Mouse (Mus musculus): ENCODE measurements around the gene Ccdc144b. TPM values are rescaled to one million over a fixed set of nuclear protein-coding genes. Genes with fewer than 3 reads are reported as not detected.

Gene Ccdc144b
- not detected for polyA plus RNA-seq (2017; shearing (Covaris generic))

DNA sequence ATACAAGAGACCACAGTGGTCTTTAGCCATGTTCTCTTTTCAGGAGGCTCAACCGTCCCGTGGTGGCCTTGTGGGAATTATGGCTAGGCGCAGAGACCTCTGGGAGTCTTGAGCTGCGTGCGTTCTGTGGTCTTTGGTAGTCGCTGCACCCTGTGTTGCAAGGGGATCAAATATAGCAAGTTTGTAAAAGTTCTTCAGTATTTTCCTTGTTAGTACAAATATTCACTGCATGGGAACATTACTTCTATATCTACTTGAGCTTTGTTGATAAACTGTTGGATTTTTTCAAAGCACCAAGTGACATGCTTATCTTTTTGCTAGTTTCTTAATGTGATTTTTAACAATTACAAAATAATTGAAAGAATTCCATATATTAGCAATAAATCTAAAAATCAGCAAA is at the start of gene Ccdc144b:
Gene Ccdc144b, minus strand, starts transcription at position 101 of the 400 bp plus-strand sequence.
- no peak for ATAC-seq

- no peak for ATAC-seq
Measured at GRCm38 (mm10) chr3:36095371-36095770, 42.0 kb upstream of the Ccdc144b start.

GRCm38 (mm10) chr3:36087591-36087990 is 34.2 kb upstream of the Ccdc144b start:
- ATAC-seq: no peak

DNA sequence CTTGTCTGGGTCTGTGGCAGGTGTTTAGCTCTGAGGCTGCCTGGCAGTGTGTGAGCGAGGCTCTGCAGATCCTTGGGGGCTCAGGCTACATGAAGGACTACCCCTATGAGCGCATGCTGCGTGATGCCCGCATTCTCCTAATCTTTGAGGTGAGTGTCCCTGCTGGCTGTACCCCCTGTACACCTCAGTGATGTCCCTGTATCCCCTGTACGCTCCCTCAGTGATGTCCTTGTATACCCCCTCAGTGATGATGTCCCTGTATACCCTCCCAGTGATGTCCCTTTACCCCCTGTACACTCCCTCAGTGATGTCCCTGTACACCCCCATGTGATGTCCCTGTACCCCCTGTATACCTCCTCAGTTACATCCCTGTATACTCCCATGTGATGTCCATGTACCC is 32.0 kb upstream of the Ccdc144b start:
- no peak for ATAC-seq

- no peak for ATAC-seq
Measured at GRCm38 (mm10) chr3:36083381-36083780, 30.0 kb upstream of the Ccdc144b start.

DNA sequence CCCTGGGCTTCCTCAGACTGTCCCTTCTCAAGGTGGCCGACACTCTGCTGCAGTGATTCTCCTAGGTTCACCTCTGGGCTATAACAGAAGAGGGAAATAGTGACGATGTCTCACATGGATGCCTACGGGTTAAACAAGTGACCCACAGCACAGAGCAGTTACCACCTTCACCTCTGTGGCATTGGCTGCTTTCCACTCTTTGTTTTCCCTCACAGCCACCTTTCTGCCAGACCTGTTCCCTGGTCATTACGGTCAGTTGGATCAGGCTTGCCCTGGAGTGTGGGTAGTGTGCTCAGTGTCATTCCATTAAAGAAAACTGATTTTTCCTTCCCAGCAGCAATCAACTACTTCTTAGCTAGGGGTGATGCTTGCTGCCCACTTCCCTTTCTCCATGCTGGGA is 29.5 kb upstream of the Ccdc144b start:
- ATAC-seq: no peak

GRCm38 (mm10) chr3:36080741-36081140 is 27.4 kb upstream of the Ccdc144b start:
- ATAC-seq: no peak

DNA sequence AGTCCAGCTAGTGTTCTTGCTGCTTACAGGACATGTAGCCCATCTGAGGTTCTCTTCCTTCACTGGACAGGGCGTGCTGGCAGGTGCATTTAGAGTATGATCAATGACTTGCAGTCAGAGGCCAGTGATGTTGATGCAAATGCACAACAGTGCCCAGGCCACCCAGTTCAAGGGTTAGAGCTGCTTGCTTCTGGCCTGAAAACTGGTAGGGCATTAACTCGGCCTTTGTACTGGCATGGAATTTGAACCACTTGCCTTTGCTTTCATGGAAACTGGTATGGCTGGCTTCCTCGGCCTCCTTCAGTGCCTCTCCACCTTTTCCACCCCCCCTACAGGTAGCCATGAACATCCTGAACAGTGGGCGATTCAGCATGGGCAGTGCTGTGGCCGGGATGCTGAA is 26.5 kb upstream of the Ccdc144b start:
- no peak for ATAC-seq

DNA sequence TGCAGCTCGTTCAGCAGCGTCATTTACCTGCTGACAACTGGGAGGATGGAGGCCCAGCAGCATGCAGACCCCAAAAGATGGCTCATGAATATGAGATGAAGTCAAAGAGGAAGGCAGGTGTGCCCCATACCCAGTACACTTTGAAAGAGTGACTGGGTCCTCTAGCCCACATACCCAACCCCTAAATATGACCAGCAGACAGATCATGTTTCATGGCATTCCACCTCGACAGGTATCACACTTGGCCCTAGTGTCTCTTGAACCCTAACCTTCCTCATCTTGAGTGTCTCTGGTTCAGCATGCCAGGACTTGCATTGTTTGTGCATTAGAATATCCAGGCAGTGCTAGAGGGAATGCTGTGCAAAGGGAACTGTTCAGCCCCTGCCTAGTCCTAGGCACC is 24.0 kb upstream of the Ccdc144b start:
- ATAC-seq: no peak

DNA sequence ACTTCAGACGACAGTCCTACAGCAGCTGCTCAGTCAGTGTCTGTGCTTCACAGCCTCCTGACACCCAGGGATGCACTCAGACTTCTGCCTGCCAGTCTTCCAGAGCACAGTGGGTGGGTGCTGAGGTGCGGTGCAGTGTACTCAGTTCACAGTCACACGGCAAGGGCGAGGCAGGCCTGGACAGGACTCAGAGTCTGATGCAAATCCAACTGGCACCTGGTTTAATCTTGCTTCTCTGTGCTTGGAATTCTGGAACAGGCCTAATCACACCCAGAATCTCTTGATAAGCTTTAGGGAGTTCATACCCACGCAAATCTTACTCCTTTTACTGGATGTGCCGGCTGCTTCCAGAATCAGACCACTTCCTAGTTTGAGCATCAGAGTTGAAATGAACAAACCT is 22.1 kb upstream of the Ccdc144b start:
- no peak for ATAC-seq

DNA sequence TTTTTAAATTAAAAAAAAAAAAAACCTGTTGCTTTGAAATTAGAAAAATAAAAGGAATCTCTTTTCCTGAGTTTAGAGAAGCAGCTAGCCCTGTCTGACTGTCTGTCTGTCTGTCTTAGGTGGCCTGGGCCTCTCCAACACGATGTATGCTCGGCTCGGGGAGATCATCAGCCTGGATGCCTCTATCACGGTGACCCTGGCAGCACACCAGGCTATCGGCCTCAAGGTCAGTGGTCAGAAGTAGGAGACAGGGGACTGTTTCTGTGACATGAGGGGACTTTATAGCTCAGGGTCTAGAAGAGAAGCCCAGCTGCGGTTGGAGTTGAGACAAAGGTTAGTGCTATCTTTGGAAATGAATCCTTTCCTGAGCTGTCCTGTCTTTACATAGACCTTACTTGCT is 20.9 kb upstream of the Ccdc144b start:
- ATAC-seq: no peak

DNA sequence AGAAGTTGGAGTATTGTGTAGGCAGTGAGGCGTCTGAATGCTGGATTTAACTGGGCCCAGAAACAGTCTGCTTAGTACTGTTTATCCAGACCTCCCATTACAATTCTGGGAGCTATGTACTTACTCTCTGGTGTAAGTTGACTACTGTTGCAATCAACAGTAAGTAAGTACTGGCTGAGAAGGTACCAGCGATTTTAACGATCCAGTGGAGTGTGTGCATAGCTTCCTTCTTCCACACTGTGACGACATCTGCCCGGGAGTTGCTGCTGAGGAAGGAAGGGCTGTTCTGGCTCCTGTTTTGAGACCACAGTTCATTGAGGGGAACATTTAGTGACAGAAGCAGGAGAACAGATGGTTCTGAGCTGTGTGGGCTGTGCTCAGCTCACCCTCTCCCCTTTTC is 17.7 kb upstream of the Ccdc144b start:
- no peak for ATAC-seq

GRCm38 (mm10) chr3:36070436-36070835 is 17.1 kb upstream of the Ccdc144b start:
- no peak for ATAC-seq

DNA sequence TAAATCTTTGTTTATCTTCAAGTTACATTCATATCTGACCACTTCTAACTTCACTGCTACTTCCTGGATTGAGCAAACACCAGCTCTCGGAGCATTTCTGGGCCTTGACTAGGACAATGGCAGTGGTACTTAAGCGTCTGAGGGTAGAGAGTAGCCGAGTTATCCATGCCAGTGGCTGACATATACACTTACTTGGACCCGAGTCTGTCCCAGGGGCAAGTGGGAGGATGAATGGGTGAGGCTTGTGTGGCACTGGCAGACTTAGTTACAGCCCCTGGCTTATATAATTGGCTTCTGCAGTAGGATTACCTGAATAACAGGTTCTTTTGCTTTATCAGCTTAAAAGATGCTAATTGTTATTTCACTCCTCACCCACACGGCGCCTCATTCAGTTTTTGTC is 14.4 kb upstream of the Ccdc144b start:
- ATAC-seq: no peak

DNA sequence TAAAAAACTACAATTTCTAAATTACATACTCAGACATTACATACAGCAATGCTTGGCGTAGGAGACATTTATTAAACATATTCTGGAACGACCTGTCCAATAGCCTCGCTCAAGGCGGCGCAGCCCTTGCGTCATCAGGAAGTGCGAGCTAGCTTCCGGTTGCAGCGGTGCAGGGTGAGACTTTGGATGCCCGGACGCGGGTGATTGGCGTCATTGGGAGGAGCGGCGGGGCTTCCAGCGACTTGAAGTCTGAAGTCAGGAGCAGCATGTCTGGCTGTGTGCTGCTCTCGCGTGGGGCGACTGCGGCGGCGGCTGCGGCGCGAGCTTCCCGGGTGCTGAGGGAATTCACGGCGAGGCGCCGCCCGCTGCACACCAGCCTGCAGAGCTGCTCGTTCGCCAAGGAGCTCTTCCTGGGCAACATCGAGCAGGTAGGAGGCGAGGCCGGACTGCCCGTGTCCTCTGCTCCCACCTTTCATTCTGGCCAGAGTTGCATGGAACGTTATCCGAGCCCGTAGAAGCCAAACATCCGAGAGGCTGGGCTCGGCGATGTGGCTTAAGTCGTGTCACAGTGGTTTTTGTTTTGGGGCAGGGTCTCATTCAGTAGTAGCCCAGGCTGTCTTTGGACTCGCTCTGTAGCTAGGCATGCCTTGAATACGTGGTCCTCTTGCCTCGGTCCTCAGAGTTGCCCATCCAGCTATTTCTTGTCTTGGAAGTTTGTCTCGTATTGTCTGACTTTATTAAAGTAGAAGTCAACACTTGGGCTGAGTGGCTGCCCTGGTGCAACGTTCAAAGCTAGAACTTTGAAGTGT is 12.7 kb upstream of the Ccdc144b start, which contains the start of gene Acad9:
Gene Acad9, plus strand, starts transcription at position 137 of the 809 bp plus-strand sequence.
- ATAC-seq: peak; percentile 95

DNA sequence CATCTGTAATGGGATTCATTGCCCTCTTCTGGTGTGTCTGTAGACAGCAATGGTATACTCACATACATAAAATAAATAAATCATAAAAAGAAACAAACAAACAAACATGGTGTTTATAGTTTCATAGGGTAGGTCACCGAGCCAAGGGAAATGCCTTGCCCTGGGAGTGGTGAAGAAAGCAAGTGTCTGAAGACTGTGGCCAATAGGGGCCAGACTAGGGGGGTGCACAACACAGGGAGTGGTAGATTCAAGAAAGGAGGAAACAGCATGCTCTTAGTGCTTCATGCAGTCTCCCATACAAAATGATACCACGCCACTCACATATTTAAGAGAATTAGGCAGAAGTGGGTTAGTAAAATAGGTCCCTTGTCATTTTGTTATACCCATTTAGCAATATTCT is 11.8 kb upstream of the Ccdc144b start:
- no peak for ATAC-seq

GRCm38 (mm10) chr3:36064592-36065061 is 11.3 kb upstream of the Ccdc144b start:
- ATAC-seq: peak; percentile 34

DNA sequence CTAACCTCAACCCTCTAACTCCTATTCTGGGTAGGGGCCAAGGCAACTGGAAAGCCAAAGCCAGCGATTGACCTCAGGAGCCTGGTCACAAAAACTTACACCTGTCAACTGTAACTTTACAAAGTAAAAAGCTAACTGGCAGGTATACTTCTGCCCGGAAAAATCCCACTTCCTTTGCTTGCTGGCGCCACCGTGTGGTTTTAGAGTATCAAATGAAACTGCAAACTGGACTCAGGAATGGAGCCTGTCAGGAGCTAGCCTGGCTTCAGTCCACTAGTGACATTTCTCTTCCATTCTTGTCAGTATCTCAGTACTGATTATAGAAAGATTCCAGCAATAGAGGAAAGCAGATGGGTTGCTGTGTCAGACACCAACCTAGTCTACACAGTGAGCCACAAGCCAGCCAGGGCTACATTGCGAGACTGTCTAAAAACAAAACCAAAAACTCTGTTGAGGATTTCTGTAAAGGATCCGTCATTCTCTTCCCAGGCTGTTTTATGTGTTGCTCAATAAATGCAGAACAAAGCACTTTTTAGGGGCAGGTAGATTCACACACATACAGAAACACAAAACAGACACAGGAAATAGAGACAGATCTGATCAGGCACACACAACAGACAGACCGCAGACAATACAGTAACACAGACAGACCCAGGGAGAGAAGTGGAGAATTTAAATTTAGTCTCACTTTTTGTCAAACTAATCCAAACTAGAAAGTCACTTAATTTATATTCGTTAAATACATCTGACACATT is 6.9 kb upstream of the Ccdc144b start:
- ATAC-seq: peak; percentile 78

DNA sequence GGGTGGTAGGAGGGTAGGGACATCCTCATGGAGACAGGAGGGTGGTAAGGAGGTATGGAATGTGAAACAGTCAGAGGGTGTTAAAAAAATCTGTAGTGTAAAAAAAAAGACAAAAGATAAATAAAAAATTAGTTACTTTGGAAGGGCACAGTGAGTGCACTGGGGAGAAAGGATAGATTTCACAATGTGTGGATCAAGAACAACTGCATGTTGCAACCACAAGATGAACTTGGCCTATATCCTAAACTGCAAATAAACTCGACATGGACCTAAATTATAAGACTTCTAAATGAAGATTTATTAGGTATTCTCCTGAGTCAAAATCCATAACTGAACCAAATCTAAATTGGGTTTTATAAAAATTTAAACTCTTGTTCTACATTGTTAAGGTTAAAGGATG is 4.2 kb downstream of the Ccdc144b start:
- ATAC-seq: no peak

GRCm38 (mm10) chr3:36045086-36045485 is 8.3 kb downstream of the Ccdc144b start:
- ATAC-seq: no peak

DNA sequence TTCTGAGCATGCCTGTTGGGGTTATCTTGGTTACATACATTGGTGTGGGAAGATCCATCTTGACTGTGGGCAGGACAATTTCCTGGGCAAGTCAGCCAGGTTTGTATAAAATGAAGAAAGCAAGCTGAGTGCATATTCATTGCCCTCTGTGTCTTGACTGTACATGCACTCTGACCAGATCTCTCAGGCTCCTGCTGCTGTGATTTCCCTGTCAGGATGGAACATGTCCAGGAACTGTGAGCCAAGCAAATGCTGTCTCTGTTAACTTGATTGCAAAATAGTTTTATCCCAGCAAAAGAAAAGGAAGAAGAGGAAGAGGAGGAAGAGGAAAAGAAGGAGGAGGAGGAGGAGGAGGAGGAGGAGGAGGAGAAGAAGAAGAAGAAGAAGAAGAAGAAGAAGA is 8.8 kb downstream of the Ccdc144b start:
- no peak for ATAC-seq

DNA sequence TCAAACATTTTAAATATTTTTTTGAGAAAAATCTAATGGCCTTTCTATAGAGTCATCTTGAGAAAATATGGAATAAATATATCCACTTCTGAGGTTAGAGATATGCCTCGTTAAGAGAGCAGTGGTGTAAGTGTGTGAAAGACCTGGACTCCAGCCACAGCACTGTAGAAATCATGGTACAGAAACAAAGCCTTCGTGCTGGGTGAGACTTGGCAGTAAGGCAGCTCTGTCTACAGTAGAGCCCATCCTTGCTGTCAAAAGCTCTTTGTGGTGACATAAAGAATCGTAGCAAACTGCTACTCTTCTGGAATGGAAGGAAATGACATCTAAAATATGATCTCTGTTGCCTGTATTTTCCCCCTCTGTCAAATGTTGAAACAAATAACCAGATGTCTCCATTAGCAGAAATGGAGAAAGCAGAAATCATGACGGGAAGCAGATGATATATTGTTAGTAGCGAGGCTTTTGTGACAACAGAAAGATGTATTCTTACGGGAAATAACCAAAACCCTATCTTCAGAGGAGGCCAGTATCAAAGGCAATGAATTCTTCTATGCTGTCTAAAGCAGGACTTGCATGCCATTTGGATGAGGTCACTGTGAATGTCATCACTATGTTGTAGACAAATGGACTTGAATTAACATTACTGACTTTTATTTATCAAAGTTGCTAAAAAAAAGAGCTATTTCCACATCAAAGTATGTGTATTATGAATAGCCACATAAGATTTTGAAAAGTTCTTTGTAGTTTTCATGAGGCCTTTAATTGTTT is 21.4 kb downstream of the Ccdc144b start:
- no peak for ATAC-seq

- ATAC-seq: no peak
Measured at GRCm38 (mm10) chr3:36029993-36030392, 23.4 kb downstream of the Ccdc144b start.
